Mouse (Mus musculus) layer of hippocampus, adult 9-11 months (tissue): ENCODE results near the gene Vmn1r173.
"Not testable (repeated sequence)": the region's sequence is repeated elsewhere in the genome, so short reads cannot be mapped to it uniquely, and the experiment has no call there.

Source experiments
- DNase-seq: peaks from one replicate; pipeline ENCODE4 v3.0.0; 2022

The Vmn1r173 gene

GRCm38 (mm10) chr7:23700403-23700802 lies at the start of gene Vmn1r173:
Vmn1r173 (plus strand) TSS chr7:23700703.
- not testable (repeated sequence) for DNase-seq

- no peak for DNase-seq
Measured at GRCm38 (mm10) chr7:23658016-23658415, 42.5 kb upstream of the Vmn1r173 start, which contains the start of gene Vmn1r172. Vmn1r172 (plus strand) TSS chr7:23658316.

- not testable (repeated sequence) for DNase-seq
Measured at GRCm38 (mm10) chr7:23751970-23752369, 51.5 kb downstream of the Vmn1r173 start, which contains the start of gene Vmn1r174. Vmn1r174 (plus strand) TSS chr7:23752270.
